Mouse (Mus musculus): ENCODE data around the gene Onecut1.

GRCm38 (mm10) chr9:74866596-74867313 is 5.0 kb downstream of the Onecut1 start:
- no peak for TF ChIP-seq POLR2A (IDR thresholded peaks at IDR 0.05; ENCODE audit: low read depth, low read length)
- no peak for TF ChIP-seq ZNF384 (IDR thresholded peaks at IDR 0.05; ENCODE audit: low read depth, low read length)
- TF ChIP-seq TCF12 (IDR thresholded peaks at IDR 0.05; ENCODE audit: low read depth, low read length): no peak
- TF ChIP-seq CTCF (conservative IDR thresholded peaks at IDR 0.05 in 1 of 2, IDR thresholded peaks at IDR 0.05 in 1 of 2; ENCODE audit: low read depth in 2 of 2, low read length in 2 of 2): no peak
- no peak for TF ChIP-seq NRF1 (IDR thresholded peaks at IDR 0.05; ENCODE audit: low read depth, low read length)
- TF ChIP-seq HCFC1 (IDR thresholded peaks at IDR 0.05; ENCODE audit: low read depth, low read length): no peak
- TF ChIP-seq USF1 (IDR thresholded peaks at IDR 0.05; ENCODE audit: low read depth, low read length): no peak
- TF ChIP-seq ELF1 (IDR thresholded peaks at IDR 0.05; ENCODE audit: low read depth, low read length): no peak
- TF ChIP-seq MAFK (IDR thresholded peaks at IDR 0.05; ENCODE audit: insufficient replicate concordance, low read length): no peak
- no peak for TF ChIP-seq MEF2A (IDR thresholded peaks at IDR 0.05; ENCODE audit: borderline replicate concordance, low read depth, low read length)
- no peak for TF ChIP-seq EP300 (IDR thresholded peaks at IDR 0.05; ENCODE audit: low read length)
- no peak for TF ChIP-seq UBTF (IDR thresholded peaks at IDR 0.05; ENCODE audit: low read depth, low read length)
- no peak for TF ChIP-seq MYC (IDR thresholded peaks at IDR 0.05; ENCODE audit: low read depth, low read length)
- no peak for TF ChIP-seq MAZ (IDR thresholded peaks at IDR 0.05; ENCODE audit: low read depth, low read length)
